Mouse (Mus musculus) brain, embryonic 14.5 days (tissue): ENCODE data around the gene Cpne8. TPM values are rescaled to one million over a fixed set of nuclear protein-coding genes. Genes with fewer than 3 reads are reported as not detected.

ENCODE experiments used
- DNase-seq: peaks from one replicate; pipeline ENCODE4 v3.0.0-alpha.2; 2011; ENCODE audit warnings: low read depth
- CTCF ChIP-seq: fragments of 200-500 bp; IDR thresholded peaks from 2 replicates; pipeline ENCODE4 v1.5.1; 2012; ENCODE audit warnings: inconsistent platforms, mild to moderate bottlenecking, moderate library complexity, borderline replicate concordance; ENCODE audit not compliant: insufficient read depth, insufficient read length; ENCODE audit errors: extremely low read depth
- POLR2A ChIP-seq: fragments of 200-500 bp; IDR thresholded peaks from 2 replicates; pipeline ENCODE4 v1.6.1; 2012; ENCODE audit warnings: mild to moderate bottlenecking, inconsistent platforms, borderline replicate concordance; ENCODE audit not compliant: poor library complexity, insufficient read depth, insufficient read length, severe bottlenecking; ENCODE audit errors: extremely low read depth
- polyA plus RNA-seq: library from polyadenylated mRNA; depleted of rRNA; stranded (reverse); fragments of >200 nt; gene quantifications from 2 replicates; pipeline ENCODE4 v1.2.3, GENCODE M21; 2012; rRNA removed

The Cpne8 gene
- 7.5 and 10.9 TPM in 2 replicates for polyA plus RNA-seq

GRCm38 (mm10) chr15:90678985-90679759 is at the start of gene Cpne8:
Cpne8 (minus strand) TSS chr15:90679432.
- DNase-seq: peak; percentile 74

DNA sequence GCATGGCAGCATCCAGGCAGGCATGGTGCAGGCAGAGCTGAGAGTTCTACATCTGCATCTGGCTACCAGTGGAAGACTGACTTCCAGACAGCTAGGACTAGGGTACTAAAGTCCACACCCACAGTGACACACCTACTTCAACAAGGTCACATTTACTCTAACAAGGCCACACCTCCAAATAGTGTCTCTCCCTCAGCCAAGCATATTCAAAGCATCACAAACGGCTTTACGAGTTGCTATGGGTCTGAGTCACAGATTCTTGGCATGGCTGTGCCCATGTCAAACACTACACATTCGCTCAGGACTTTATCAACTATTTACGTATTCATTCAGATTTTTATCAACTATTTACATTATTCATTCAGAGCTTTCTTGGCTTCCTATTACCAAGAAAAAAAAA is 38.5 kb upstream of the Cpne8 start:
- no peak for DNase-seq
- TF ChIP-seq POLR2A (no peak), CTCF (no peak)

More at GRCm38 (mm10) chr15:90678985-90679759, at the start of gene Cpne8:
- no peak for TF ChIP-seq POLR2A
- TF ChIP-seq CTCF: no peak

DNA sequence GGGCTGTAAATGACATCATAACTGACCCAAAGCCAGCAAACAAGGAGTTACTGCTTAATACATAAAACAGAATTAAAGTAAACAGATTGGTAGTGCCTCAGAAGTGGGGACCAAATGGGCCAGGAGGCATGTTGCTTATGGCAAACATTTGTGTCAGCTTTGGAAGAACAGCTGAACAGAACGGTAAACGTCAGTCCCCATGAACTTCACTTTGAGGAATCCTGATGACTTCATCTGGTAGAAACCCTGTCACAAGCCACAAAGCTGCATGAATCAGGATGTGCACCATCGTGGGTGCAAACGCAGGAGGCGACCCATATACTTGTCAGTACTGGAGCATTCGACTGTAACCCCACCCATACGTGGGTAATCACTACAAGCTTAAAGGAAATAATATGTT is 30.1 kb upstream of the Cpne8 start:
- TF ChIP-seq POLR2A (no peak), CTCF (no peak)
- DNase-seq: no peak

- DNase-seq: no peak
- TF ChIP-seq POLR2A (no peak), CTCF (no peak)
Observed at GRCm38 (mm10) chr15:90704314-90704713, 25.1 kb upstream of the Cpne8 start.

GRCm38 (mm10) chr15:90703502-90704232 is 24.4 kb upstream of the Cpne8 start:
- no peak for TF ChIP-seq POLR2A
- peak; percentile 56 for DNase-seq

GRCm38 (mm10) chr15:90686770-90687169 is 7.5 kb upstream of the Cpne8 start:
- TF ChIP-seq CTCF (no peak), POLR2A (no peak)
- DNase-seq: no peak

- no peak for TF ChIP-seq POLR2A
- TF ChIP-seq CTCF: peak; percentile 97
- DNase-seq: peak; percentile 72
Observed at GRCm38 (mm10) chr15:90679760-90680579, 738 bp upstream of the Cpne8 start.

DNA sequence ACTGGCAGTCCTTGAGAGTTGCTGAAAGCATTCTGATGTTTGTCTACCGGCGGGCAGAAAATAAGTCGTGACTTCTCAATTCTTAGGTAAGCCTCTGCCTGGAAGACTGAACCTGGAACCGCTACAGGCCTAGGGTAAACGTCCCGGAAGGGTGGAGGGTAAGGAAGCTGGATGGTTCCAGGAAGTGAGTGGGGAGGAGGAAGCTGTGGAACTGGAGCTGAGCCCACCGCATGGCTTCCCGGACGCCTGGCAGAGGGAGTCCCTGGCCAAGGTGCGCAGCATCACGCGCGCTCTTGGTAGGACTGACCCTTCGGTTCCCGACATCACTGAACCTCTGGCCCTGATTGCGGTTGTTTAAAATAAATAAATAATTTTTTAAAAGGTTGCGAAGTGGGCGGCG is 744 bp downstream of the Cpne8 start:
- no peak for TF ChIP-seq POLR2A
- peak; percentile 18 for DNase-seq

DNA sequence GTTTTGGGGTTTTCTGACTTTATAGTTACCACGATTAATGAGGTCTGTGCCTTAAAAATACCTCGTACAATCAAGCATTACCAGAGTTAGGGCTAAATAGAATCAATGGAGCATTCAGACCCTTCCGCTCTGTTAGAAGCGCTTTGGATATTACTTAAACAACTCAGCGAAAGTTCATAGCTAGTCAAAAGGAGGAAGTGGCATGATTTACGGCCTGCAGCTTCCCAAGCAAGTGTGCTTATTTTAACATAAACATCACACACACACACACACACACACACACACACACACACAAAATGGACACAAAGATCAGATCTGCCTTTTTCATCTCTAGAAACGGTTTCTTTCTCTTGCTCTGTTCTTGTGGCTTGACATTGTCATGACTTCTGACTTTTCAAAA is 9.7 kb downstream of the Cpne8 start:
- peak; percentile 22 for DNase-seq
- no peak for TF ChIP-seq POLR2A
- TF ChIP-seq CTCF: no peak

DNA sequence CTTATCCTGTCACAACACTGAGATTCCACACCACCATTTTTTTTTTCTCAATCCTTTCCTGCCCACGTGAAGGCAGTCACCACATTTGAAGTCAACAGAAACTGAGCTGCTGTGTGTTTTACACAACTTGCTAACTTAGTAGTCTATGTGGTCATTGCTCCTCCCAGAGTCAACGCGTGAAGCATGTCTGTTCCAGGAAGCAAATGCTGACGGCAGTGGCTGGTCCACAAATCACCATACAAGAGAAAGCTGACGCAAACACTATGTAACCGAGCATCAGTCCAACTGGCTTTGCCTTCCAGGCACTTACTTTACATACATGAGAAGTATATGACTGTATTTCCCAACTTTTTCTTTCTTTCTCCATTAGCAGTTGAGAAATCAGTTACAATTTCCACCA is 12.3 kb downstream of the Cpne8 start:
- DNase-seq: no peak
- no peak for TF ChIP-seq CTCF
- no peak for TF ChIP-seq POLR2A

- TF ChIP-seq POLR2A (no peak), CTCF (no peak)
Observed at GRCm38 (mm10) chr15:90664615-90665014, 14.6 kb downstream of the Cpne8 start.

More at GRCm38 (mm10) chr15:90664615-90665014, 14.6 kb downstream of the Cpne8 start:
- no peak for DNase-seq
